Mouse (Mus musculus) gastrocnemius, postnatal 36 days (tissue): Measurements from ENCODE around the gene Armh3. TPM values are rescaled to one million over a fixed set of nuclear protein-coding genes. Genes with fewer than 3 reads are reported as not detected.

Source experiments
- DNase-seq, 2 experiments: peaks; one replicate each; pipeline ENCODE4 v3.0.0; 2022
- intact Hi-C: fragments of 180-260 bp; cut with DNase I; formaldehyde crosslinking; loops from one replicate; pipeline ENCODE4 v1.15.1; 2025
- total RNA-seq, 2 experiments: library from RNA; stranded (reverse); gene quantifications; 2 replicates each; pipeline ENCODE4 v1.2.3; 2021

The Armh3 gene
- total RNA-seq, 2 experiments from 2014 or later, result 11.1 to 12.6 TPM

GRCm38 (mm10) chr19:45916461-45916860, 81.8 kb downstream of the Armh3 start:
- intact Hi-C loops, result no loop called here
- no peak for DNase-seq

GRCm38 (mm10) chr19:45916026-45916425, 82.3 kb downstream of the Armh3 start:
- no peak for DNase-seq
- intact Hi-C loops, result no loop called here

GRCm38 (mm10) chr19:45913036-45913435, 85.3 kb downstream of the Armh3 start:
- intact Hi-C loops, result no loop called here
- no peak for DNase-seq

- DNase-seq, result no peak
- intact Hi-C loops, result no loop called here
Measured at GRCm38 (mm10) chr19:45912376-45912775, 85.9 kb downstream of the Armh3 start.

DNA sequence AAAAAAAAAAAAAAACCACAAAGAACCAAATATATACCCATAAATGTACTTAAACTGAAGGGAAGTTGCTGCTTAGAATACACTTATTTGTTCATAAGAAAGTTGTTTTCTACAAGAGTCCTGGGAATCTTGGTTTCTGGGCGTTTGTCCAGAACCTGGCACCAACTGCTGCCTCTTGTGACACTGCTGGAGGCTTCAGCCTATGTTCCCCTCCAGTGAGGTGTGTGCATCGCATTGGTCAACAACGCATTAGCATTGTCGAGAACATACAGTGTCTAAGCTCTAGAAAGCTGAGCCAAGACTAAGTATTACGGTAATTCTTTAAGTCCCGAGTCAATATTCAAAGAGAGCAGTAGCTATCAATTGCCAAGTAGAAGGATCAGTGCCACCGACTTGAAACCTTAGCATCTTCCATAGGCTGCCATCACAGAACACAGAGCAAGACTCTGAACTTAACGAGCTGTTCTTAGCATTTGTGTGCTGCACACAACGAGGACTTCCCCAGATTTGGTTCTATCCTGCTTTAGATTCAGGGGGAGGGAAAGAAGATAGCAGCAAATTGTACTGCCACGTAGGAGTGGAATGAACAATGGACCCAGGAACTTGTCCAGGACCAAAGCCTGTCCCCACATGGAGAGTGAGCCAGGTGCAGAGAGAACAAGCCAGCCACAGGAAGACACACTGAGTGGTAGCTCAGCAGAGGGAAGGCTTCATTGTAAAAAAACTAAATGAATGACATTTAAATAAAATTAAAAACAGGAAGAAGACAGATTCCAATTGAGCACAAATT, 86.9 kb downstream of the Armh3 start:
- no peak for DNase-seq
- intact Hi-C loops, result no loop called here

GRCm38 (mm10) chr19:45908246-45908645, 90.0 kb downstream of the Armh3 start:
- DNase-seq, result no peak
- intact Hi-C loops, result no loop called here

DNA sequence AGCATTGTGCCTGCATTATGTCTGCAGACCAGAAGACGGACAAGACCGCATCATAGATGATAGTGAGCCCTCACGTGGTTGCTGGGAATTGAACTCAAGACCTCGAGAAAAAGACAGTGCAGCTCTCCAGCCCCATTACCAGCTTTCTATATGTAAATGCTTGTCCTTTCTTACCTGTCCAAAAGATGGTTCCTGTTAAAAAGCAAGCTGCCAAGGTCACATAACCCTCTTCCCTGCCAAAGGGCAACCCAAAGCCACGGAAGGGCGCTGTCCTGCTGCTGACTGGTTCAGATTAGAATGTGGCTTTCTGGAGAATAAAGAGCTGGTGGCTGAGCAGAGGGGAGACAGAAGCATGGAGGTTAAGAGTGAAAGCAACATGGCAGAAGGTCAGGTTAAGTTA, 90.9 kb downstream of the Armh3 start:
- intact Hi-C loops, result no loop called here
- no peak for DNase-seq

DNA sequence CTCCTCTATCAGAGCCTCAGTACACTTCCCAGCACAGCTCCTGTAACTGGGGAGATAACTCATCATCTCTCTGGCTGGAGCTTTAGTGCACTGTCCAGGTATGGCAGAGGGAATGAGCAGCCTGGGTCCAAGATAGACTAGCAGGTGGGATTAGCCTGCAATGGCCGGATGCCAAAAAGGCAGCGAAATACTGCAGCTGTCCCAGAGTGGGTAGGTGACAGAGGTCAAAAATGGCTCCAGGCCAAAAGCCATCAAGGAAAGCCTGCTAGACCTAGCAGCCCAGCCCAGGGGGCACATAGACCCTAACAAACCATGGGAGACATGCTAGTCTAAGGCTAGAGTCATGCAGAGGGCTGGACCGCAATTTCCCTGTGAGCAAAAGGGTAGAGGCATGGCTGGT, 94.4 kb downstream of the Armh3 start:
- intact Hi-C loops, result no loop called here
- no peak for DNase-seq

DNA sequence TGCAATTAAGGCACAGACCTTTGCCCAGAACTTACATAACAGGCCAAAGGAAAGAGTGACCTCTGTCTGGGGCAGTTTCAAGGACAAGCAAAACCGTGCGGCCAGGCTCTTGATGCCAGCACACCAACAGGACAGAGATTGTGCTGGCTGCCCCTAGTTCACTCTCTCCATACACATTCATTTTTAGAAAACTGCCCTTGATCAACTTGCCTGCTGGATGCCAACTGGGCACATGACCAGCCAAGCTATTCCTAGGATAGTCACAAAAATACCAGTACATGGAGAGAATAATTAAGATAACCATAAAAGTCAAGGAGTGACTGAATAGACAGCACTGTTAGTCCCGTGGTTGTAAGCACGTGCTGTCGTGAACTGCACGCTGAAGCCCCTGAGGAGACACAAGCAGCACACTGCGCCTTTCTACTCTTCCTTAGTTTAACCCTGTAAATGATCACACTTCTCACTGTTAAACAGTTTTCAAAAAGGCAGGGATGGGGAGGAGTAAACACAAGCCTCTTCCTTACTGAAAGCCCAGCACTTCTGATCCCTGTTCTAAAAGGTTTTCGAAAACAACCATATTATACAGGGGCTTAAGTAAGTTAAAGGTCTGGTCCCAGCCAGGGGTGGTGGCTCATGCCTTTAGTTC, 95.8 kb downstream of the Armh3 start:
- intact Hi-C loops, result no loop called here
- no peak for DNase-seq

DNA sequence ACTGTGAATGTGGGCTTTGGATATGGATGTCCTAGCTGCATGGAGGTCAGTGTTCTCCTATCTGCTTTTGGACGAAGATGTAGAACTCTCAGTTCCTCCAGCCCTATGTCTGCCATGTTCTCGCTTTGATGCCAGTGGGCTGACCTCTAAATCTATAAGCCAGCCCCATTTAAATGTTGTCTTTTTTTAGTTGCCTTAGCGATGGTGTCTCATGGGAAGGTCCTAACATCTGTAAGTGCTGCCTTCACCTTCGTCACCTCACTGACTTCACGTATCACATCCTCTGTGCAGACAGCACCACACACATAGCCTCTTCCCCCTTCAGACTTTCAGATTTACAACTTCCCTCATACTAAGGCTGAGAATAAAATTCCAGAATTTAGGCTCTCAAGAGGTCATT, 97.5 kb downstream of the Armh3 start:
- no peak for DNase-seq
- intact Hi-C loops, result no loop called here

- DNase-seq, result no peak
- intact Hi-C loops, result no loop called here
Measured at GRCm38 (mm10) chr19:45895726-45896125, 102.6 kb downstream of the Armh3 start.

DNA sequence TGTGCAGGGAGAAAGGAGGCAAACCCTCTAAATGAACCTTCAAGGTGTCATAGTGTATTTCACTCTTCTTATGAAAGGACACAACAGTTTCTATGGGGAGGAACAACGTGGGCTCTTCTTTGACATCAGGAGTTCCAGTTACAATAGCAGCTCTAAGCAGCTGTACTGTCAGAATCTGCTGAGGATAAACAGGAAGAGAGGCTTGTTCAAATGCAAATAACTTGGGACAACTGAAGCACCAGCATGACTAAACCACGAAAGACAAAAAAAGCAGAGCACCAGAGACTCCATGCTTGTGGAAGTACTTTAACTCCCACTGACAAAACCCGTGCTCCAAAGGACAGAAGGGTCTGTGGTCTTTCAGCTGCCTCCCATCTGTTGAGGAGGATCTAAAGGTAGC, 116.2 kb downstream of the Armh3 start:
- intact Hi-C loops, result no loop called here
- no peak for DNase-seq

GRCm38 (mm10) chr19:45873320-45873719, 125.0 kb downstream of the Armh3 start:
- intact Hi-C loops, result no loop called here

GRCm38 (mm10) chr19:45855284-45855920, 142.9 kb downstream of the Armh3 start:
- DNase-seq, result no peak
- intact Hi-C loops, result no loop called here

More at GRCm38 (mm10) chr19:45873320-45873719, 125.0 kb downstream of the Armh3 start:
- DNase-seq, result no peak

DNA sequence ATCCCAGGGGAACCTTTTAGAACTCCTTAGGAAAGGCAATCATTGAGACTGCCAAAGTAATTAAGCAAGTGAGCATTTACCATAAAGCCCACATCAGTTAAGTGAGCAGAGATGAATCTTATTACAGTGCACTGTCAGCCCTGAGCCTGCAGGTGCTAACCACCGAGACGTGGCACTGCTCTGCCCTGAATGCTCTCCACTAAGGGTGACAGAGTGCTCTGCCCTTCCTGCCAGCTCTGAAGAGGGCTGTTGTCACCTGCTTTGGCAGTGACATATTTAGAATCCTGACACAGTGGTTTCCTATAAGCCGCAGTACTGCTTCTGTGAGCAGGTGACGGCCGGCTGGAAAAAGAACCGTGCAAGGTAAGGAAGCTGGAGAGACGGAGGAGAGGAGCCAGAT, 143.8 kb downstream of the Armh3 start:
- intact Hi-C loops, result no loop called here
- DNase-seq, result no peak

DNA sequence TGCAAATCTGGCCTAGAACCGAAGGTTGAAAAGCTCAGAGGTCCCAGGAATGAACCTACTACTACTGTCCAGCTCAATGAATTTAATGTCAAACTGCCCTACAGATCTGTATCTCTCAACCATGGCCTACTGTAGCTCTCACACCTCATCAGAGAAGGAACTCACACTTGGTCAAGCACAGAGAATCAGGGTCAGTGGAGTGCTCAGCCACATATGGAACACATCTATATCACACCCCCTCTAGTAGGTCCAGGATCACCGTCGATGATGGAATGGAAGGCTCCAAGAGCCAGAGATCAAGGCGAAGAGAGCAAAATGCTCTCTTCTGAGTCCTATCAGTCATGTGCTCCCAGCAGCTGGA, 150.6 kb downstream of the Armh3 start:
- intact Hi-C loops, result no loop called here
- DNase-seq, result no peak

DNA sequence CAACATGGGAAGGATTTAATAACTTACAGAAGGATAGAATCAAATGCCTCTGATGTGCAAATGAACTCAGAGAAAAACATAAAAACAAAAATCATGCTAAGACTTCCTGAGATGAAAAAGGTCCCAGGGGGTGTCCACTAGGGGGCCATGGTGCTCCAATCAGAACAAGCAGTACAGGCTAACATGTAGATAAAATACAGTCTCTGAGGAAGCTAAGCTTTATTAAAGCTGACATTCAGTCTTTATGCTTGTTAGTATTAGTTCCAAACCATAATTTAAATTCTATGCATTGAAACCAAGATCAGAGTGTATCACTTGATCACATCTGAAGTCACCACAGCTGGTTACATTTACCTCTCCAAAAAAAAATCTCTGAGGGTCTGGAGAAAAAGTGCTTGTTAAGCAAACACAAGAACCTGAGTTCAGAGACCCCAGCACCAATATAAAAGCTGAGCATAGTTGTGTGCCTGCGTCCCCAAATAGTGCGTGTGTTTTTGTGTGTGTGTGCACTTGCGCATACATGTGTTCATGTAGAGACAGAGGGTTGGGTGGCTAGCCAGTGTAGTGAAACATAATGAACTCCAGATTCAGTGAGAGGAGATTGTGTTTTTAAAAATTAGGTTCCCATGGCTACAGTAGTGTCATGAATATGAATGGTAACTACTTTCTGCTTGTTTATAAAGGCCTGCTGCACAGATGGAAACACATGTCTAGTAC, 151.1 kb downstream of the Armh3 start:
- intact Hi-C loops, result no loop called here
- no peak for DNase-seq

DNA sequence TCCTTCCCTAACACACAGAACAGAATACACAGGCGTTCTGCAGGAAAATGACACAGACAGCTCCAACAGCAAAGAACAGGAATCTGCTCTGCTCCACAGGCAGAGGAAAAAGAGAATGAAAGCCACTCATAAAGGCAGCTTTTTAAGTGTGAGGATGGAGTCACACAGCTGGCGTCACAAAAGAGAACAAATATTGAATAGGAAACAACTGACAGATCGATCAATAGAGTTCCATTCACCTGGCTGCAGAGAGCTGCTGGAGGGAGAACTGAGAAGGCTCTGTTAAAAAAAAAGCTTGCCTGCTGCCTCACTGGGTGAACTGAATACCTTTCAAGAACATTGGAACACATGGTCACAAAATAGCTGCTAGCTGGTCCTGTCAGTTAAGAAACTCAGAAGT, 154.1 kb downstream of the Armh3 start:
- intact Hi-C loops, result no loop called here
- no peak for DNase-seq

DNA sequence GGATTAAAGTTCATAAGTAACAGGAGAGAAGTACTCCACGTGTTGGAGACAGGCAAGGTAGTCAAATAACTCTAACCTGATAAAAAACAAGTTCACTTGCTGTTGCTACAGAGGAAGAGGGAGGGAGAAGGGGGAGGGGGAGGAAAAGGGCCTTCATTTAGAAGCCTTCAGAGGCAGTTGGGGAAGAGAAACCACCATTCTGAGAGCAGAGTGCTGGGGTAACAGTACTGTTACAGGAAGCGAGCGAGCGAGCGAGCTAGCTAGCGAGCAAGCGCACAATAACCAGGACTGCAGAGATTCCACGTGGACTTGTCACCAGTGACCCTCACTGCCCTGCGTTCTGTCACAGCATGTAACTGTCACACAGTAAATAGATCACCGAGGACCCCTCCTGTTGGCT, 154.9 kb downstream of the Armh3 start:
- intact Hi-C loops, result no loop called here
- DNase-seq, result no peak

- intact Hi-C loops, result no loop called here
- DNase-seq, result no peak
Measured at GRCm38 (mm10) chr19:45837050-45837994, 161.0 kb downstream of the Armh3 start.
